8 mouse cellular contexts compared by ENCODE assay signal in genomic region chr17:62659501-62660175, GRCm38 (mm10).
DNase-seq lines count a peak whose midpoint lies in the region; ATAC-seq lines count a peak whose summit lies in the region.

No protein-coding gene starts in this region.

- WGBS in neural tube, embryonic 11.5 days, result 76% methylated on average over 14 of the region's 14 CpGs
- WGBS in hindbrain, embryonic 16.5 days, result 24% methylated on average over 14 of the region's 14 CpGs
- WGBS in midbrain, embryonic 10.5 days, result 78% methylated on average over 14 of the region's 14 CpGs

- H3K4me1 ChIP-seq in neural tube, embryonic 11.5 days (ENCODE audit: control insufficient read depth, insufficient read depth, low read length), result peaks cover 4% of the 10 kb centered on the region; the same call in 1 of the 2 replicates
- peaks cover 10% of the 10 kb centered on the region for H3K4me1 ChIP-seq in hindbrain, embryonic 16.5 days (ENCODE audit: control insufficient read depth, insufficient read depth, low read depth, low read length)
- peaks cover 46% of the 10 kb centered on the region for H3K4me1 ChIP-seq in midbrain, embryonic 10.5 days

- no peak for DNase-seq in neural tube, embryonic 11.5 days (ENCODE audit: low spot score)
- DNase-seq in neural tube, embryonic 10.5 days (ENCODE audit: extremely low spot score, low spot score), result no peak
- DNase-seq in midbrain, embryonic 10.5 days (ENCODE audit: low spot score), result no peak
- no peak for DNase-seq in ovary, adult 18-20 months (ENCODE audit: low spot score)
- no peak for DNase-seq in heart, adult 8-10 months (ENCODE audit: low spot score)
- DNase-seq in lung, postnatal 25 days (ENCODE audit: low spot score), result no peak
- DNase-seq in lung, postnatal 14 days, result no peak

- H3K27me3 ChIP-seq in neural tube, embryonic 11.5 days (ENCODE audit: control insufficient read depth, insufficient read depth, low read length), result no peaks in the 10 kb centered on the region
- no peaks in the 10 kb centered on the region for H3K27me3 ChIP-seq in hindbrain, embryonic 16.5 days (replicated peaks; ENCODE audit: control insufficient read depth, insufficient read depth, low read length)
- H3K27me3 ChIP-seq in midbrain, embryonic 10.5 days (ENCODE audit: low read depth, poor library complexity, severe bottlenecking), result no peaks in the 10 kb centered on the region

- H3K4me2 ChIP-seq in neural tube, embryonic 11.5 days (ENCODE audit: low read depth), result no peak overlapping the region
- peak overlapping the region; percentile 43 for H3K4me2 ChIP-seq in hindbrain, embryonic 16.5 days (ENCODE audit: low read length)

- ATAC-seq in neural tube, embryonic 11.5 days (ENCODE audit: insufficient read depth, low FRiP score, low TSS enrichment), result peak; percentile 60; the same call in 1 of the 2 replicates
- peak; percentile 96 for ATAC-seq in hindbrain, embryonic 16.5 days

- no peak overlapping the region for H3K4me3 ChIP-seq in neural tube, embryonic 11.5 days (ENCODE audit: low read depth, low read length)
- H3K4me3 ChIP-seq in hindbrain, embryonic 16.5 days (ENCODE audit: low read length), result no peak overlapping the region
- no peak overlapping the region for H3K4me3 ChIP-seq in midbrain, embryonic 10.5 days

- no peak overlapping the region for H3K9ac ChIP-seq in neural tube, embryonic 11.5 days (ENCODE audit: low read length)
- 0 out of 2 replicates have a peak overlapping the region, but pooled peaks have one; percentile 36 for H3K9ac ChIP-seq in hindbrain, embryonic 16.5 days (ENCODE audit: low read depth, low read length)

- no peaks in the 10 kb centered on the region for H3K36me3 ChIP-seq in neural tube, embryonic 11.5 days (ENCODE audit: control insufficient read depth, insufficient read depth, low read length)
- H3K36me3 ChIP-seq in hindbrain, embryonic 16.5 days (ENCODE audit: control insufficient read depth, insufficient read depth, low read length), result no peaks in the 10 kb centered on the region
- no peaks in the 10 kb centered on the region for H3K36me3 ChIP-seq in midbrain, embryonic 10.5 days

- H3K9me3 ChIP-seq in neural tube, embryonic 11.5 days (ENCODE audit: control insufficient read depth, low read length), result no peaks in the 10 kb centered on the region
- no peaks in the 10 kb centered on the region for H3K9me3 ChIP-seq in hindbrain, embryonic 16.5 days (ENCODE audit: control insufficient read depth, low read length)
- H3K9me3 ChIP-seq in midbrain, embryonic 10.5 days (replicated peaks), result no peaks in the 10 kb centered on the region

- H3K27ac ChIP-seq in neural tube, embryonic 11.5 days (ENCODE audit: low read depth, low read length), result no peak overlapping the region
- H3K27ac ChIP-seq in hindbrain, embryonic 16.5 days (ENCODE audit: low read depth, low read length), result peak overlapping the region; percentile 23
- peak overlapping the region; percentile 69 for H3K27ac ChIP-seq in midbrain, embryonic 10.5 days (replicated peaks)
